Mouse (Mus musculus): ENCODE data around the gene Slc15a5.

DNA sequence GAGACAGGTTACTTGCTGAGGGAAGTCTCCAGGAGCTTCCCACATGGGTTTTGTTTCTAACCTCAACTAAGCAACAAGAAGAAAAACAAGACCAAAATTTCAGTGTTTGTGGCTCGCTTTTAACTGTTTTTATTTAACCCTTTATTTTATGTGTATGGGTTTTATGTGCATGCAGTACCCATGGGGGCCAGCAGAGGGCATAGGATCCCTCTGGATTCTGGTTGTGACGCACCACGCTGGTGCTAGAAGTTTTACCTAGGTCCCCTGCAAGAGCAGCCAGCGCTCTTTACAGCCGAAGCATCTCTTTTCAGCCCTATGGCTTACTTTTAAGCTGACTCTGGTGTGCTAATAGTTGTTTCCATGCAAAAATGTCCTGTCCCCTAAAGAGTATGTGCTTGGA, 42.1 kb downstream of the Slc15a5 start:
- TF ChIP-seq CTCF (IDR thresholded peaks at IDR 0.05; ENCODE audit: borderline replicate concordance, insufficient read depth, low read length), result 0 out of 2 replicates have a peak, but pooled peaks have one; percentile 10
- no peak for TF ChIP-seq POLR2A (IDR thresholded peaks at IDR 0.05; ENCODE audit: low read depth, low read length)
